Mouse (Mus musculus): Measurements from ENCODE around the gene Vmn1r42.
A peak's percentile ranks its signal among the peaks of the same experiment; 100 is the strongest.
"Not testable (repeated sequence)": the region's sequence is repeated elsewhere in the genome, so short reads cannot be mapped to it uniquely, and the experiment has no call there.

Gene Vmn1r42

DNA sequence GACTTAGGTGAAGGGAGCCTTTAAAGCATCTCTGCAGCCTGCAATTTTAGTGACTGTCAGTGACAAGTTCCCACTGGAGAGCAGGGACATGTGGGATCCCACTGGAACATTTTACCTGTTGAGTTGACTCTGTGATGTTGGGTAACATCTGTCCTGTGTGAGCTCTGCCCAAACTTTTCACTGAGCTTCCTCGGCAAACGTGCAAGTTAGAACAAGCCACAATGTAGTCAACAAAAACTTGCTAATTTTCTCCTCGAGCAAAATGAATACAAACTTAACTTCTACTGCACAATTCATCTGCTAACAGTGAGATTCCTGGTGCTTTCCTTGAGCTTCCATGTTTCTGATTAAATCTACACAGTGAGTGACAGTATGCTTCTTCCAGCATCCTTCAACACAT is at the start of gene Vmn1r42, which contains the start of gene Vmn1r43:
Gene Vmn1r42 (minus strand): TSS at position 101 of the 400 bp plus-strand sequence.
Gene Vmn1r43 (minus strand): TSS at position 101 of the 400 bp plus-strand sequence.
- DNase-seq, result not testable (repeated sequence)

DNA sequence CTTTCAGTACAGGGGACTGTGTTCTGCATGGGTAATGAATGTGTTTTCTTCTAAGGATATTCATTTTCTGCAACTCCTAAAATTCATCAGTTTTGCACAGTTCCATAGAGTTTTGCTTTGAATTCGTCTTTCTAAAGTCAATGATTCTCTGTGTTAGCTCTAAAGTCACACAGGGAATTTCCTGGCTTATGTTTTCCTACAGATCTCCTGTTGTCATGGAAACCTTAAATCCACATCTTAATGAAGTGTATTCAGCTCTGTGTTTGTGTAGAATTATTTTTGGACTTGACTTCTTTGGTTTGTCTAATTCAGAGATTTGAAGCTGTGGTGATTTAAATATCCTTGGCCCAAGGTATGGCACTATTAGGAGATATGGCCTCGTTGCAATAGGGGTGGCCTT is 7.6 kb upstream of the Vmn1r42 start:
- DNase-seq, result no peak

DNA sequence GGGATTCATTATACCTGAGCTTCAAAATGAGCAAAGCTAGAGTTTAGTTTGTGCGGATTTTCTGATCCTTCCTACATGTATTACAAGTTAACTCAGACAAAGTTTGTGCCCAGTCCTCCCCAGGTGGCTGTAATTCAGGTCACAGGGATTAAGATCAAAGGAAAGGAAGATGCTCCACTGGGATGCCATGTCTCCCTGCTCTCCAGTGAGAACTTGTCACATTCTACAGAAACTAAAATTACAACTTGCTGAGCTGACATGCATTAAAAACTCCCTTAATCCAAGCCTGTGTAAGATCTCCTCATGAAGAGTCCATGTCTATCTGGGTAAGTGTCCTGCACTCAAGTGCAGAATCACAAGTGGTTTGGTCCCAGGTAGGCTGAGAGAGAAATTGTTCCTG is 7.1 kb upstream of the Vmn1r42 start, which contains the start of gene Vmn1r44:
Gene Vmn1r44 (plus strand): TSS at position 301 of the 400 bp plus-strand sequence.
- no peak for DNase-seq

DNA sequence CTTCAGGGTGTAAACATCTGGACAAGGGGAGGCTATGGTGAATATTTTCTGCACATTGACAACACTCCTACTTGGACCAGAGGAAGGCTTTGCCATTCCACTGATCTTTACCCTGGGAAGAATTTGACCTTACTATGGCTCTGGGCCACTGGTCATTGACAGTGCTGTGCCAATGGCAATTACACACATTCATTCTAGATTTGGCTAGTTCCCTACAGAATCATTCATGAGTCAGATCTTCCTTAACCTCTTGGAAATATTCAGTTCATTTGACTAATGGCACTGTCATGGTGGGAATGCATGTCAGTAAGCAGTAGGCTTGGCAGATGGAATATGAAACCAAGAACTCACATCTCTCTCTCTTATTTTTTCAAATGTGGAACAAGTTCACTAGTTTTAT is 4.7 kb upstream of the Vmn1r42 start:
- no peak for DNase-seq

DNA sequence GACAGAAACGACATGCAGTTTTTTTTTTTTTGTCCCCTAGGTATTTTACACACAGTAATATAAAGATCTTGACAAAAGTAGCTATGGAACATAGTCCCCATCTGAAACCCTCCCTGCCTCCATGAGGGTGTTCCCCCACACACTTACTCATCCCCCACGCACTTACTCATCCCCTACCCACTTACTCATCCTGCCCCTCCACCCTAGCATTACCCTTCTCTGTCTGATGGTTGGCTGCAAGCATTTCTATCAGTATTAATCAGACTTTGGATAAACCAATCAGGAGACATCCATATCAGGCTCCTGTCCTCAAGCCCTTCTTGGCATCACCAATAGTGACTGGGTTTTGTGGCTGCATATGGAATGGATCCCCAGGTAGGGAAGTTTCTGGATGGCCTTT is 750 bp upstream of the Vmn1r42 start:
- no peak for DNase-seq

DNA sequence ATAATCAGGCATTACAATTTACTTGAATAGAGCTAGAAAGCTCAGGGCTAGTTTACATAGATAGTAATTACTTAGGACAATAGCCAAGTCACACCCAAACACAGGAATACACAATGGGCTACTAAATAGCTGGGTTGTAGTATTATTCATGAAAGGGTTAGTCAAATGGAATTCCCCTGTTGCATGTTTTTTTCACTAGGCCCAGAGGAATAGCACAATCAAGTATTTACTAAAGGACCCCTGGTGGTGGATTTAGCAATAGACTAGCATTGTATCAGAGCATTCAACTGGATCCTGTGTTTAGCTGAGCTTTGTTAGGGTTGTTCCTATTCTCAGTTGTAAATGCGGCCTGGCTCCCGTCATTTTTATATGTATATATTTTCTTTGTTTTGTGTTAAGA is 8.2 kb downstream of the Vmn1r42 start:
- no peak for DNase-seq

DNA sequence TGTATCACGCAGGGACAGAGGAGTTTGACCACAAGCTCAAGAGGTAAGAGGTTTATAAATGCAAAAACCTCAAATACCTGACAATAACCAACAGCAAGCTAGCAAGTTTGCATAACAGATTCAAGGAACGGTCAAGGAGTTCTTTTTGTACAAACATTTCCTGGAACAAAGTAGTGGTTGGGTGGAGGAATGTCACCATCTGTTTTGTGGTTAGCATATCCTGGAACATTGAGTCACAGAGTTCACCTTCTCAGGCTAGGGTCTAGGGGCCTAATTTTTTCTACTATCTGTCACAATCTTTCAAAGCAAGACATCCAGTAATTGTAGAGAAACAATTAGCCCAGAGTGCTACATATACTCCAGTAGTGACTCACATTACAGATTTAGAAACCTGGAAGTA is 8.9 kb downstream of the Vmn1r42 start:
- DNase-seq, result no peak

DNA sequence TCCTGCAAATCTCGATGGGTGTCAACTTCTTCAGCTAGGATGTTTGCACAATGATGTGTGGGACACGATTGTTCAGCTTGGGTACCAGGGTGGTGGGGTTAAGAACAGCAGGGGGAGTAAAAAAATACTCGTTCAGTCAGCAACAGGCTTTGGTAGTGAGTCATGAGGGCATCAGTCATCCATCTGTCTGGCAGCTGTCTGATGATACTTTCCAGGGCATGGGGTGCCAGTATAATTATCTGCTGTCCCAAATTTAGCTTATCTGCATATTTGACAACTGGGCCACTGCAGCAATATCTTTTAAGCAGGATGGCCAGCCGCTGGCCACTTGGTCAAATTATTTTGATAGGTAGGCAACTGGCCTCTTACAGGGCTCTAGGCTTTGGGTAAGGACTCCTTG is 12.4 kb downstream of the Vmn1r42 start:
- DNase-seq, result no peak

DNA sequence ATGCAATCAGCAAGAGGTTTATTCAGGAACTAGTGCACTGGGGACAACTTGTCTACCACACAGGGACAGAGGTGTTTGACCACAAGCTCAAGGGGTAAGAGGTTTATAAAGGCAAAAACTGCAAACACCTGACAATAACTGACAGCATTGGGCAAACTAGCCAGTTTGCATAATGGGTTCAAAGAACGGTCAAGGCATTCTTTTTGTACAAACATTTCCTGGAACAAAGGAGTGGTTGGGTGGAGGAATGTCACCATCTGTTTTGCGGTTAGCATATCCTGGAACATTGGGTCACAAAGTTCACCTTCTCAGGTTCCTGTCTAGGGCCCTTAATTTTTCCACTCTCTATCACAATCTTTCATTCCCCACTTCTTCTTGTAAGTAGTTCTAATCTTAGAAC is 16.4 kb downstream of the Vmn1r42 start:
- DNase-seq, result peak; percentile 8 to 21

DNA sequence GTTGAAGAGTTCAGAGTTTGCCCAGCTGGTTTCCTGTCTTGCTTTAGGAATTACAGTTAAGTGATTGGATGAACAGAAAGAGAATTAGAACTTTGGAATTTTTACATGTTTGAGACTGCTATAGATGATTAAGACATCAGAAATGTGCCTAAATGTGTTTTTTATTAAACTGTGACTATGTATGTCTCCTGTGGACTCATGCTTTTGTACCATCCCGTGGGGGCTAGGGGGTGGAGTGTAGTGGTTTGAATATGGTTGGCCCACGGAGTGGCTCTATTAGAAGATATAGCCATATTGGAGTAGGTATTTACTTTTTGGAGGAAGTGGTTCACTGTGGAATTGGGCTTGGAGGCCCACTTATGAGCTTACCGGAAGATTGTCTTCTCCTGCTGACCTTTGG is 18.7 kb downstream of the Vmn1r42 start:
- DNase-seq, result no peak
